Mouse (Mus musculus): ENCODE results near the gene Rasa2.

GRCm38 (mm10) chr9:96543643-96544640, 87.5 kb downstream of the Rasa2 start:
- TF ChIP-seq USF1 (IDR thresholded peaks at IDR 0.05; ENCODE audit: low read depth) (no peak), CTCF (IDR thresholded peaks at IDR 0.05; ENCODE audit: control insufficient read depth, insufficient read depth, insufficient read length) (no peak), MAX (IDR thresholded peaks at IDR 0.05) (no peak), CEBPB (IDR thresholded peaks at IDR 0.05; ENCODE audit: low read depth) (no peak), MYOG (IDR thresholded peaks at IDR 0.05; ENCODE audit: control insufficient read depth, extremely low read depth, insufficient read length) (no peak)

All from C2C12 (cell line).